Mouse (Mus musculus) forebrain, embryonic 13.5 days (tissue): ENCODE data around the gene Hdac7. TPM values are rescaled to one million over a fixed set of nuclear protein-coding genes. Genes with fewer than 3 reads are reported as not detected.

Source experiments
- ATAC-seq: fragments of 200-750 bp; cut with Nextera tagmentation; 2 replicates; pipeline ENCODE4 v1.8.0; 2017
- H3K27ac ChIP-seq: fragments of 300-500 bp; sonication (generic); 2 replicates; pipeline ENCODE4 v1.5.1; 2015; ENCODE audit warnings: inconsistent platforms, mild to moderate bottlenecking, moderate library complexity
- H3K27me3 ChIP-seq: fragments of 300-500 bp; sonication (generic); 2 replicates; pipeline ENCODE4 v1.6.1; 2015; ENCODE audit warnings: mild to moderate bottlenecking, inconsistent platforms
- H3K36me3 ChIP-seq: fragments of 300-500 bp; sonication (generic); 2 replicates; pipeline ENCODE4 v1.6.1; 2015; ENCODE audit warnings: mild to moderate bottlenecking, inconsistent platforms; ENCODE audit not compliant: poor library complexity, severe bottlenecking
- H3K4me1 ChIP-seq: fragments of 300-500 bp; sonication (generic); 2 replicates; pipeline ENCODE4 v1.6.1; 2015; ENCODE audit warnings: inconsistent platforms
- H3K4me2 ChIP-seq: fragments of 300-500 bp; sonication (generic); 2 replicates; pipeline ENCODE4 v1.6.1; 2015; ENCODE audit warnings: inconsistent platforms, mild to moderate bottlenecking, moderate library complexity
- H3K4me3 ChIP-seq: fragments of 300-500 bp; sonication (generic); 2 replicates; pipeline ENCODE4 v1.5.1; 2015; ENCODE audit warnings: mild to moderate bottlenecking, inconsistent platforms
- H3K9ac ChIP-seq: fragments of 300-500 bp; sonication (generic); 2 replicates; pipeline ENCODE4 v1.6.1; 2015; ENCODE audit warnings: mild to moderate bottlenecking, inconsistent platforms
- H3K9me3 ChIP-seq: fragments of 300-500 bp; sonication (generic); replicated peaks from 2 replicates; pipeline ENCODE4 v1.6.1; 2016; ENCODE audit warnings: inconsistent platforms
- WGBS: fragments of 180-500 bp; shearing (Covaris S2); methylation state at CpG from one replicate; pipeline ENCODE4 v1.1.7; 2015; 5-methylcytosine and 5-hydroxymethylcytosine counted together
- polyA plus RNA-seq: library from polyadenylated mRNA; unstranded; fragments of >200 nt; fragmentation: Nextera tagmentation; extraction: Ambion mirVana; gene quantifications from 2 replicates; pipeline ENCODE4 v1.2.1, GENCODE M21; 2015

The Hdac7 gene
- polyA plus RNA-seq, 1 experiment from 2014 or later = 20.3 TPM

DNA sequence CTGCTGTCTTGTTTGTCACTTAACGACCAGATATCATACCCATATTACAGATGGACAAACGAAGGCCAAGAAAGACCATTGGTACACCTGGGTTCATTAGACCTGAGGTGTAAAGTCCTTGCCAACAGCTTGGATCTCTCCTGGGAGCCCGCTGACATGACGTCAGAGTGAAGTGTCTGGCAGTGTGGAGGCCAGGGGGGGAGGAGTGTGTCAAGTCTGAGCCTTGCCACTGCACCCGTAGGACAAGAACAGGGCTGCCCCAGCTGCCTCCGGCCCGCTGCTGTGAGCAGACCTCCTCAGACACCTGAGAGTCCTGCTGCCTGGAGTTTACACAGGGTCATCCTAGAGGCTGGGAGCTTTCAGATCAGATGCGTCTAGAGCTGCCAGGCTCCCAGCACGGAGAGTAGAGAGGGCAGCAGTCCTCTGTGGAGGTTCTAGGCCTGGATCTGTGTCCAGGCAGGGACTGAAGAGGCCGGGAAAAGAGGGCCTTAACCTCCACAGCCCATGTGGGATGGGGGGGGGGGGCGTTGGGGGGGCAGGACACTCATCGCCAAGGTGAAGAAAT, 100.3 kb downstream of the Hdac7 start:
- H3K9me3 ChIP-seq = no peaks in the 10 kb centered on the region
- peaks cover 12% of the 10 kb centered on the region; the same call in 1 of the 2 replicates for H3K4me1 ChIP-seq
- no peaks in the 10 kb centered on the region for H3K36me3 ChIP-seq
- H3K4me2 ChIP-seq = no peak overlapping the region
- H3K27me3 ChIP-seq = no peaks in the 10 kb centered on the region
- WGBS = 79% methylated on average over 12 of the region's 12 CpGs
- H3K4me3 ChIP-seq = no peak overlapping the region
- no peak for ATAC-seq
- H3K27ac ChIP-seq = no peak overlapping the region
- H3K9ac ChIP-seq = no peak overlapping the region

DNA sequence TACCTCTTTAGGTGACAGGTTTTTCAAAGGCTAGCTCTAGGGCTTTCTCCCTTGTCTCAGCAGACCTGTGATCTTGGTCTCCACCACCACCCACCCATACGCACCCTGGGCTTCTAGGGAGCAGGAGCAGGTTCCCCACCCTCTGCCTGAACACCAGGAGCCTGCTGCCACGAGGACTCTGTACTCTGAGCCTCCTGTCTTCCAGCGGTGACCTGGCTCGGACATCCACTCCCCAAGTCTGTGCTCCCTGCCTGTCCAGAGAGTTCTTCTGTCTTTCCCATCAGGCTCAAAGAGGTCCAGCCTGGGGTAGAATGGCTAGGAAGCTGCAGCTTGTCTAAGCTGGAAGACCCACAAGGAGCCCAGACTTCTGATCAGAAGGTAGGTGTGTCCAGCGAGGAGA, 101.1 kb downstream of the Hdac7 start:
- H3K4me2 ChIP-seq = no peak overlapping the region
- no peak overlapping the region for H3K4me3 ChIP-seq
- WGBS = 87% methylated on average over 5 of the region's 5 CpGs
- no peak overlapping the region for H3K27ac ChIP-seq
- H3K9ac ChIP-seq = no peak overlapping the region
- H3K9me3 ChIP-seq = no peaks in the 10 kb centered on the region
- peaks cover 8% of the 10 kb centered on the region; the same call in 1 of the 2 replicates for H3K4me1 ChIP-seq
- no peaks in the 10 kb centered on the region for H3K27me3 ChIP-seq
- no peaks in the 10 kb centered on the region for H3K36me3 ChIP-seq
- no peak for ATAC-seq

Other genes starting within 250 kb of the Hdac7 start
- 30.1 and 32.7 TPM in 2 replicates for gene Rpap3, start 138.7 kb downstream of the Hdac7 start, polyA plus RNA-seq
- gene Endou, start 113.2 kb downstream of the Hdac7 start, polyA plus RNA-seq = 0.25 and 0.26 TPM in 2 replicates
- 6.7 and 7.8 TPM in 2 replicates for gene Rapgef3, start 76.5 kb downstream of the Hdac7 start, polyA plus RNA-seq
- gene Slc48a1, start 66.0 kb downstream of the Hdac7 start, polyA plus RNA-seq = 44.1 and 45.2 TPM in 2 replicates
- 0.05 TPM in 1 of 2 replicates, not detected in the other for gene Vdr, start 66.1 kb upstream of the Hdac7 start, polyA plus RNA-seq
- 46.9 and 56.2 TPM in 2 replicates for gene Tmem106c, start 119.7 kb upstream of the Hdac7 start, polyA plus RNA-seq
- gene Col2a1, start 160.2 kb upstream of the Hdac7 start, polyA plus RNA-seq = 31.8 and 39.6 TPM in 2 replicates
- 57.7 and 67.5 TPM in 2 replicates for gene Pfkm, start 248.1 kb upstream of the Hdac7 start, polyA plus RNA-seq
- gene Senp1, start 249.2 kb upstream of the Hdac7 start, polyA plus RNA-seq = 26.7 and 30.7 TPM in 2 replicates